Mouse (Mus musculus) lung, adult 2 months (tissue): ENCODE measurements around the gene Rbm5.

Experiments used
- CTCF ChIP-seq: fragments of 200-500 bp; IDR thresholded peaks from 2 replicates; pipeline ENCODE4 v1.5.1; 2011; ENCODE audit warnings: mild to moderate bottlenecking, low read length, control low read depth; ENCODE audit not compliant: insufficient read depth
- POLR2A ChIP-seq: fragments of 200-500 bp; IDR thresholded peaks from 2 replicates; pipeline ENCODE4 v1.6.1; 2011; ENCODE audit warnings: low read depth, mild to moderate bottlenecking, control low read depth, low read length, borderline replicate concordance; ENCODE audit errors: extremely low read depth

DNA sequence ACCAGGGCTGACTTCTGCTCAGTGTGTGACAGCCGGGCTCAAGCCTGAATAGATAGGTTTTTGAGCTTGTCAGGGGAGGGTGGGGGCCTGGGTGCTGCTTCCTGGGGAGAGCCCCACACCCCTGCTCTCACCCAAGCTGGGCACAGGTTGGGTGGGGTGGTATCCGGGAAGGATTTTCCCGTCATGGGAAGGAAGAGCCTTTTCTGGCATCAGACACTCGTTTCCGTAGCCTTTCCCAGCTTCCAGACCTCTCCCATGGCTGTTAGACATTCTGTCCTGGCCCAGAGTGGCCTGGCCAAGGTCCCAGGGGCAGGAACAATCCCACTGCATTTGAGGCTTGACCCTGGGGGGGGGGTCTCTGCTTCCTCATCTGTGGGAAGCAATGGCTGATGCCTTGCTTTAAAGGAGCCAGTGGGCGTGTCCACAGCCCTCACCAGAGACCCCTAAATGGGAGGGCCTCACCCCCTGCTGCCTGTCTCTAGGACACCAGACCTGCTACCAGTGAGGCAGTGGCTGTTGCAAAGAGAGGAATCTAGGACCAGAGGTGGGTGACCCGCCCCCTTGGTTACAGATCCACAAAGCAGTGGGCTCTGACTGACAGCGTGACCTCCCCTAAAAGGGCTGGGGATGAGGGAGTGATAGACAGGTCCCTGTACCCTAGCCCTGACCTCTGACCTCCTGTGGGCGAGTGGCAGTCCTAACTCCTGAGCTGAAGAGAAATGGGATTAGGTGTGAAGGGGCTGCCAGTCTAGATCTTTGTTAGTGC is 73.8 kb downstream of the Rbm5 start:
- TF ChIP-seq POLR2A: no peak
- no peak for TF ChIP-seq CTCF
